Mouse (Mus musculus) C2C12 (cell line): Measurements from ENCODE around the gene Hcar1.

Experiments used
- CEBPB ChIP-seq: IDR thresholded peaks from one replicate; pipeline ENCODE4 v1.6.1; 2011; ENCODE audit warnings: low read depth, mild to moderate bottlenecking, control low read depth, moderate library complexity
- CTCF ChIP-seq: IDR thresholded peaks from one replicate; pipeline ENCODE4 v1.5.1; 2011; ENCODE audit not compliant: control insufficient read depth, insufficient read depth, insufficient read length
- FOSL1 ChIP-seq: IDR thresholded peaks from one replicate; pipeline ENCODE4 v1.8.0; 2011; ENCODE audit warnings: mild to moderate bottlenecking, low read length; ENCODE audit not compliant: poor library complexity, insufficient read depth, severe bottlenecking
- MAX ChIP-seq: IDR thresholded peaks from one replicate; pipeline ENCODE4 v1.6.1; 2011; ENCODE audit warnings: mild to moderate bottlenecking, control low read depth
- MYOD1 ChIP-seq: IDR thresholded peaks from one replicate; pipeline ENCODE4 v1.6.1; 2011; ENCODE audit warnings: low read depth; ENCODE audit not compliant: control insufficient read depth, insufficient read length
- MYOG ChIP-seq: IDR thresholded peaks from one replicate; pipeline ENCODE4 v1.6.1; 2011; ENCODE audit not compliant: control insufficient read depth, insufficient read length; ENCODE audit errors: extremely low read depth
- USF1 ChIP-seq: IDR thresholded peaks from one replicate; pipeline ENCODE4 v1.6.1; 2011; ENCODE audit warnings: low read depth, mild to moderate bottlenecking, control low read depth, moderate library complexity

- TF ChIP-seq CTCF (no peak), USF1 (no peak), MYOD1 (no peak), FOSL1 (no peak), MYOG (no peak), MAX (no peak), CEBPB (no peak)
Observed at GRCm38 (mm10) chr5:123837371-123837770, 42.4 kb downstream of the Hcar1 start.
